Mouse (Mus musculus): Measurements from ENCODE around the gene Rspo4. TPM values are rescaled to one million over a fixed set of nuclear protein-coding genes. Genes with fewer than 3 reads are reported as not detected.

Rspo4 gene
- polyA plus RNA-seq, 1 experiment from 2014 or later, result not detected

DNA sequence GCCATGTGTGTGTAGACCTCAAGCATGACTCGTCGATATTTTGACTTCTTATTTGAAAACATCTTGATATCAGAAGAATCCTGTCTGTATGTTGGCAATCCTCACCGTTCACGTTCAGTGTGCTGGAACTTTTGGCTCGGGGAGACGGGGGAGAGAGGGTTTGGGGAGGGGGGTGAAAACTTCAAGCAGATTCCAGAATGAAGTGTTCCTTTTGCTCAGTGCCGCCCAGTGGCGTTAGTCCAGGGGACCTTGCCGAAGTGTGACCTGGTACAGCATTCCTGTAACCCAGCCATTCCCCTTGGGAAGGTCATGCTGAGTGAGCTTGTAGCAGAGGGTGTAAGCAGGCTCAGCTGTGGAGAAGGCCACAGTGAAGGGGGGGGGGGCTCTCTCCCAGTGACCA, 76.4 kb downstream of the Rspo4 start:
- no peaks in the 10 kb centered on the region for H3K9me3 ChIP-seq (replicated peaks; ENCODE audit: control insufficient read depth, low read length)
- H3K36me3 ChIP-seq (ENCODE audit: control insufficient read depth, insufficient read depth), result no peaks in the 10 kb centered on the region
- H3K27me3 ChIP-seq (ENCODE audit: control insufficient read depth, insufficient read depth, low read length), result no peaks in the 10 kb centered on the region
- 36% methylated on average over 9 of the region's 9 CpGs for WGBS
- ATAC-seq (replicated peaks; ENCODE audit: extremely low read depth, insufficient read depth, low FRiP score), result peak; percentile 78
- no peak overlapping the region for H3K4me2 ChIP-seq (ENCODE audit: low read depth, low read length)
- H3K9ac ChIP-seq (ENCODE audit: low read length), result no peak overlapping the region
- H3K4me3 ChIP-seq (ENCODE audit: low read length), result no peak overlapping the region
- H3K27ac ChIP-seq (ENCODE audit: low read length), result no peak overlapping the region
- H3K4me1 ChIP-seq (ENCODE audit: control insufficient read depth, insufficient read depth, low read length), result peaks cover 11% of the 10 kb centered on the region; the same call in 1 of the 2 replicates

DNA sequence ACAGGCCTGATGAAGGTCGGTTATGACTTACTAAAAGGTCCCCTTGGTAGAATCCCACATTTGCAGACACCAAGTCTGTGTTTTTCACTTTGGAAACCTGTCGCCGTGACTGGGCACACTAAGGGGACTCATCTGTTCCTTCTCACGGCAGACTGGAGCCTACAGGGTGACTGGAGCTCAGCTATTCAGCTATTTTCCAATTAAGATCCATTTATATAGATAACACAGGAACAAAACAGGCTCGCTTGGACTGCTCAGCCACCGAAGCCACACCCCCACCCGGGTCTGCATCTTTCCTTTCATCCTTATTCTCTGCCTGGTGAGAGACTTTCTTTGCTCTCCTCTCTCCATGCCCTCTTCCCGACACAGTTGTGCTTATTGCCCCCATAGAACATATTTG, 78.3 kb downstream of the Rspo4 start:
- Histone ChIP-seq H3K4me1 (ENCODE audit: control insufficient read depth, insufficient read depth, low read length) (peaks cover 19% of the 10 kb centered on the region), H3K4me2 (ENCODE audit: low read depth, low read length) (no peak overlapping the region), H3K27me3 (ENCODE audit: control insufficient read depth, insufficient read depth, low read length) (no peaks in the 10 kb centered on the region), H3K9me3 (replicated peaks; ENCODE audit: control insufficient read depth, low read length) (no peaks in the 10 kb centered on the region), H3K9ac (ENCODE audit: low read length) (no peak overlapping the region), H3K27ac (ENCODE audit: low read length) (no peak overlapping the region), H3K36me3 (ENCODE audit: control insufficient read depth, insufficient read depth) (no peaks in the 10 kb centered on the region), H3K4me3 (ENCODE audit: low read length) (no peak overlapping the region)
- no peak for ATAC-seq (replicated peaks; ENCODE audit: extremely low read depth, insufficient read depth, low FRiP score)
- WGBS, result 66% methylated on average over 8 of the region's 8 CpGs

DNA sequence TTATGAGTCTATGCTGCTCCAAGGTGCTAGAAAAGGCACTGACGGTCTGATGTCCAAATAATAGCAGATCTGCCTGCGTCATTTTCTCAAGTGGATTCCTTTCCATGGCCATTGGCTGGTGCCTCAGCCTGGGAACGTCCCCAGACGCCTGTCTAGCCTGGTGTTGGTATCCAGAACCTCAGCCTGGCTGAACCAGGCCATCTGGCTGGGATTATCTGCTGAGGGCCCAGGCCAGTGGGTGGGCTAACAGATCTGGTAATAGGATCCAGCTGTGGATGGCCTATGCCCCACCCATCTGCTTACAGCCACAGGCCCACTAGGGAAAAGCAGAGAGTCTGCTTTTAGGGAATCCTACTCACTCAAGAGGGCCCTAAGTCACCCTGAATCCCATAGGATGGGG, 78.9 kb downstream of the Rspo4 start:
- Histone ChIP-seq H3K27ac (ENCODE audit: low read length) (no peak overlapping the region), H3K4me2 (ENCODE audit: low read depth, low read length) (no peak overlapping the region), H3K36me3 (ENCODE audit: control insufficient read depth, insufficient read depth) (no peaks in the 10 kb centered on the region), H3K4me3 (ENCODE audit: low read length) (no peak overlapping the region), H3K4me1 (ENCODE audit: control insufficient read depth, insufficient read depth, low read length) (peaks cover 19% of the 10 kb centered on the region), H3K9me3 (replicated peaks; ENCODE audit: control insufficient read depth, low read length) (no peaks in the 10 kb centered on the region), H3K27me3 (ENCODE audit: control insufficient read depth, insufficient read depth, low read length) (no peaks in the 10 kb centered on the region), H3K9ac (ENCODE audit: low read length) (no peak overlapping the region)
- ATAC-seq (replicated peaks; ENCODE audit: extremely low read depth, insufficient read depth, low FRiP score), result no peak
- WGBS, result 41% methylated on average over 4 of the region's 4 CpGs

Other genes starting within 250 kb of the Rspo4 start
- gene Snph, start 210.3 kb upstream of the Rspo4 start, polyA plus RNA-seq (2015; fragmentation: Nextera tagmentation; extraction: Ambion mirVana), result 0.05 and 0.10 TPM in 2 replicates
- gene Rad21l, start 174.4 kb upstream of the Rspo4 start, polyA plus RNA-seq (2015; fragmentation: Nextera tagmentation; extraction: Ambion mirVana), result not detected in 2 replicates
- gene Tmem74b, start 140.9 kb upstream of the Rspo4 start, polyA plus RNA-seq (2015; fragmentation: Nextera tagmentation; extraction: Ambion mirVana), result 3.1 and 3.2 TPM in 2 replicates
- gene Psmf1, start 98.7 kb upstream of the Rspo4 start, polyA plus RNA-seq (2015; fragmentation: Nextera tagmentation; extraction: Ambion mirVana), result 28.2 and 32.4 TPM in 2 replicates
- gene Angpt4, start 68.3 kb downstream of the Rspo4 start, polyA plus RNA-seq (2015; fragmentation: Nextera tagmentation; extraction: Ambion mirVana), result 0.69 and 2.0 TPM in 2 replicates
- 10.9 and 12.3 TPM in 2 replicates for gene Fam110a, start 137.3 kb downstream of the Rspo4 start, polyA plus RNA-seq (2015; fragmentation: Nextera tagmentation; extraction: Ambion mirVana)
- gene Slc52a3, start 153.6 kb downstream of the Rspo4 start, polyA plus RNA-seq (2015; fragmentation: Nextera tagmentation; extraction: Ambion mirVana), result 1.1 TPM in 2 replicates
- not detected in 2 replicates for gene Scrt2, start 238.6 kb downstream of the Rspo4 start, polyA plus RNA-seq (2015; fragmentation: Nextera tagmentation; extraction: Ambion mirVana)